Mouse (Mus musculus) kidney, adult 8-10 months (tissue): ENCODE results near the gene Cfap57.
A peak's percentile ranks its signal among the peaks of the same experiment; 100 is the strongest.
"Not testable (repeated sequence)": the region's sequence is repeated elsewhere in the genome, so short reads cannot be mapped to it uniquely, and the experiment has no call there.

Experiments
- DNase-seq, 2 experiments: peaks; one replicate each; pipeline ENCODE4 v3.0.0; 2022

Cfap57 gene

DNA sequence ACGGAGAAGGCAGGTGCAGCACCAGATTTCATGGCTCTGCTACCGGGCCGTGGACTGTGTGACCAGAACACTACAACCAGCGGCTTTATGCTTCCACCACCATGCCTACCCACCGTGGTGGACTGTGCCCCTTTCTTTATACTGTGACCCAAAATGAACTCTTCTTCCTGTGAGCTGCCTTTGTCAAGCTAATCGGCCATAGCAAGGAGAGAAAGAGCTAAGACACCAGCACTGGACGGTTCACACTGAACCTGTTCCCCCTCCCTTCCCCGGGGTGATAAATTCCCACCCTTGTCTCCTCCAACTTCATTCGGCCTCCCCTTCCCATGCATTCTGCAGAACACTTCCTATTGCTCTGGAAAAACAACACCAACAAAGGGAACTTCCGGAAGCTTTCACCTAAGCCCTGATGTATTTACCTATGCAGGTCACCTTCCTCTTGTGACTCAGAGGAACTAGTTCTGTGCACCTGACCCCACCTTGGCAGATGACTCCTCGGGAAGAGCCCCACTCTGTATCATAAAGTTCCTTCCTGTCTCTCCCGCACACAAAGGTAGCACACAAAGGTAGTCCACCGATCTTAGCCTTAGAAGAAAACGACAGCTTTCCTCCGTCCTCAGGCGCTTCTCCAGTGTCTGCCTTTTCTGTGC, 103.0 kb downstream of the Cfap57 start:
- DNase-seq, result no peak

- peak in 1 of 2 experiments; percentile 58 for DNase-seq
Measured at GRCm38 (mm10) chr4:118516699-118517496, 103.7 kb downstream of the Cfap57 start.

- no peak for DNase-seq
Measured at GRCm38 (mm10) chr4:118509050-118509449, 111.5 kb downstream of the Cfap57 start.

- DNase-seq, result not testable (repeated sequence)
Measured at GRCm38 (mm10) chr4:118507171-118507570, 113.4 kb downstream of the Cfap57 start.

- DNase-seq, result no peak
Measured at GRCm38 (mm10) chr4:118505551-118505950, 115.0 kb downstream of the Cfap57 start.
